Mouse (Mus musculus) midbrain, embryonic 14.5 days (tissue): ENCODE results near the gene Ccdc96. TPM values are rescaled to one million over a fixed set of nuclear protein-coding genes. Genes with fewer than 3 reads are reported as not detected.

Source experiments
- ATAC-seq: fragments of 200-750 bp; cut with Nextera tagmentation; 2 replicates; pipeline ENCODE4 v1.8.0; 2017; ENCODE audit warnings: moderate number of reproducible peaks, moderate library complexity; ENCODE audit not compliant: low FRiP score, low TSS enrichment
- DNase-seq: peaks from one replicate; pipeline ENCODE4 v3.0.0-alpha.2; 2015
- H3K27ac ChIP-seq: fragments of 300-500 bp; sonication (generic); replicated peaks from 2 replicates; pipeline ENCODE4 v1.5.1; 2014; ENCODE audit warnings: mild to moderate bottlenecking, low read depth, low read length, moderate library complexity
- H3K27me3 ChIP-seq: fragments of 300-500 bp; sonication (generic); 2 replicates; pipeline ENCODE4 v1.6.1; 2014; ENCODE audit warnings: low read length, control low read depth, mixed read lengths; ENCODE audit not compliant: control insufficient read depth, insufficient read depth
- H3K36me3 ChIP-seq: fragments of 300-500 bp; sonication (generic); 2 replicates; pipeline ENCODE4 v1.6.1; 2014; ENCODE audit warnings: low read length, control low read depth; ENCODE audit not compliant: control insufficient read depth, insufficient read depth
- H3K4me1 ChIP-seq: fragments of 300-500 bp; sonication (generic); 2 replicates; pipeline ENCODE4 v1.6.1; 2014; ENCODE audit warnings: mild to moderate bottlenecking, antibody characterized with exemption, low read length, control low read depth; ENCODE audit not compliant: control insufficient read depth, insufficient read depth
- H3K4me2 ChIP-seq: fragments of 300-500 bp; sonication (generic); 2 replicates; pipeline ENCODE4 v1.6.1; 2014; ENCODE audit warnings: mild to moderate bottlenecking, low read length, moderate library complexity
- H3K4me3 ChIP-seq: fragments of 300-500 bp; sonication (generic); replicated peaks from 2 replicates; pipeline ENCODE4 v1.5.1; 2014; ENCODE audit warnings: low read depth, low read length
- H3K9ac ChIP-seq: fragments of 300-500 bp; sonication (generic); replicated peaks from 2 replicates; pipeline ENCODE4 v1.6.1; 2014; ENCODE audit warnings: mild to moderate bottlenecking, low read length, moderate library complexity
- H3K9me3 ChIP-seq: fragments of 300-500 bp; sonication (generic); 2 replicates; pipeline ENCODE4 v1.6.1; 2016; ENCODE audit warnings: low read length, control low read depth, mixed read lengths; ENCODE audit not compliant: control insufficient read depth
- WGBS: fragments of 180-500 bp; shearing (Covaris S2); extraction: QIAGEN DNeasy Blood & Tissue Kit; methylation state at CpG from one replicate; pipeline ENCODE4 v1.1.7; 2014; 5-methylcytosine and 5-hydroxymethylcytosine counted together
- polyA plus RNA-seq: library from polyadenylated mRNA; unstranded; fragments of >200 nt; fragmentation: Nextera tagmentation; extraction: Ambion mirVana; gene quantifications from 2 replicates; pipeline ENCODE4 v1.2.1, GENCODE M21; 2014

The Ccdc96 gene
- polyA plus RNA-seq, 1 experiment from 2014 or later: 3.1 TPM

DNA sequence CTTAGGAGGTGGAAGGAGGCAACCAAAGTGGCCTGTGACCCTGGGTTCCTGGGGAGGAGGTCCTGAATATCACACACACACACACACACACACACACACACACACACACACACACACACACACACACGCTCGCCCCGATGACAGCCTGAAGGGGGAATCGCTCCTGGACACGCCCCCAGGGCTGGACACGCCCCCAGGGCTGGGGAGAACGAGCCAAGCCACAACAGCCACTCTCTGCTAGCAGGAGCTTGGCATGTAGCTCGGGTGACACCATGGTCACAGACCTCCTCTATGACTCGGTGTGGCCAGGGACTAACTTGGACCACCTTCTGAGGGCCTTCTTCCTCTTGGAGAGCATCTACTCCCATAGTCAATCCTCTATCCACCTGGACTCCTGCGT, 33.3 kb upstream of the Ccdc96 start:
- H3K27ac ChIP-seq: no peak overlapping the region
- no peaks in the 10 kb centered on the region for H3K36me3 ChIP-seq
- no peak overlapping the region for H3K4me3 ChIP-seq
- no peak overlapping the region for H3K9ac ChIP-seq
- no peaks in the 10 kb centered on the region for H3K27me3 ChIP-seq
- no peak overlapping the region for H3K4me2 ChIP-seq
- 27% methylated on average over 7 of the region's 10 CpGs for WGBS
- no peaks in the 10 kb centered on the region for H3K9me3 ChIP-seq
- DNase-seq: no peak
- ATAC-seq: no peak
- H3K4me1 ChIP-seq: 0 out of 2 replicates have a peak, but pooled peaks cover 3% of the 10 kb centered on the region

DNA sequence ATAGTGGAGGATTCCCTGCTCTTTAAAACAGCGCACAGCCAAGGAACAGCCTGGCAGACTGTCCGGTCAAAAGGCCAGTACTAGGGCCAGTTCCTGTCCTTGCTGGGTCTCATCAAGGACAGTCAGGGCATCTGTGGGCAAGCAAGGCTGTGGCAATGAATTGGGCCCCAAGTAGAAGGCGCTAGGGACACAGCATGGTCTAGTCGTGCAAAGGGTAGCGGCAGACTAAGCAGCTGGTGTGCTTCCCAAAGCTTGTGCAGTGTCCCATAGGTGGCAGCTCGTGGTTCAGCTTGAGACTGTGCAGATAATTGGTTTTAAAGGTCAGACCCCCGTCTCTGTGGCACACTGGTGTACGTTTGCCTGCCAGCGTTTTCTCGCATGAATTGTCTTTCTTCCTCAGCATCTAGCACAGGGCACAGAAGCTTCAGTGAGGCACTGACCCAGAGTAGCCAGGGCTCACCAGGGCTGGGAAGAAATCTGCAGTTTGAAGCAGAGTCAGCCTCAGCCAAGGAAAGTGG, 32.5 kb upstream of the Ccdc96 start:
- Histone ChIP-seq H3K9ac (no peak overlapping the region), H3K4me3 (no peak overlapping the region), H3K27me3 (no peaks in the 10 kb centered on the region), H3K27ac (no peak overlapping the region), H3K36me3 (no peaks in the 10 kb centered on the region), H3K9me3 (no peaks in the 10 kb centered on the region), H3K4me2 (no peak overlapping the region), H3K4me1 (no peaks in the 10 kb centered on the region)
- 63% methylated on average over 10 of the region's 10 CpGs for WGBS
- ATAC-seq (no peak), DNase-seq (no peak)

DNA sequence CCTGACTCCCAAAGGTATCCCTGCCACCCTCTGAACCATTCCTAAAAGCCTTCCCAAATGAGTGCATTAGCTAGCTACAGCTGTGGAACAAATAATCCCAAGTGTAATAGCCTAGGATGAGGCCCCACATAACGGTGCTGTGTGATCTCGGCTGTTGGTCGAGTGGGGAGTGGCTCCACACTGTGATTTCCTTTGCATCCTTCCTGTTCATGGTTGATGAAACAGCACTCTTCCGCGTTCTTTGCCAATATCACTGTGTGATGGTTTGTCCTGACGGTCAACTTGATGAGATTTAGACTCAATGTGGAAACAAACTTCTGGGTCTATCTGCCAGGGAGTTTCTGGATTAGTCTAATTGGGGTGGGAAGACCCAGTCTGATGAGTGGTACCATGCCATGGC, 31.6 kb upstream of the Ccdc96 start:
- Histone ChIP-seq H3K9me3 (no peaks in the 10 kb centered on the region), H3K4me1 (no peaks in the 10 kb centered on the region), H3K27ac (no peak overlapping the region), H3K27me3 (no peaks in the 10 kb centered on the region), H3K36me3 (no peaks in the 10 kb centered on the region), H3K9ac (no peak overlapping the region), H3K4me3 (no peak overlapping the region), H3K4me2 (no peak overlapping the region)
- DNase-seq (no peak), ATAC-seq (no peak)
- WGBS: 81% methylated on average over 6 of the region's 6 CpGs

DNA sequence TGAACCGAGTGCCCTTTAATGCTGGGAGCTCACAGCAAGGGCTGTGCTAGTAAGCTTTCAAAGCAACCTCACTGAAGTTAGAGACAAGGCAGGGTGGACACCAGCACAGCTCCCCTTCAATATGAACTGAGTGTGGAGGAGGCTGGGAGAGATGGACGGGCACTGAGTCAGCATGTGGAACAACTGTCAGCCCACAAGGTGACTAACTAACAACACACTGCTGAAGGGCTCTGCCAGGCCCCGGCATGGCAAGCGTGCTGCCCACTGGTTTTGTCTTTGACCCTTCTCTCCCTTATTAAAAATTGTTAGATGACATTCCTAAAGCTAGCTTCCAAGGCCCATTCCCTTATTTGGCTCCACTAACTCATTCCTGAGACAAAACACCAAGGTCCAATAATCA, 26.7 kb upstream of the Ccdc96 start:
- no peak overlapping the region for H3K4me3 ChIP-seq
- H3K4me2 ChIP-seq: no peak overlapping the region
- no peak for ATAC-seq
- H3K27me3 ChIP-seq: no peaks in the 10 kb centered on the region
- no peaks in the 10 kb centered on the region for H3K36me3 ChIP-seq
- DNase-seq: no peak
- H3K4me1 ChIP-seq: no peaks in the 10 kb centered on the region
- WGBS: 80% methylated on average over 4 of the region's 4 CpGs
- no peaks in the 10 kb centered on the region for H3K9me3 ChIP-seq
- no peak overlapping the region for H3K27ac ChIP-seq
- H3K9ac ChIP-seq: no peak overlapping the region

DNA sequence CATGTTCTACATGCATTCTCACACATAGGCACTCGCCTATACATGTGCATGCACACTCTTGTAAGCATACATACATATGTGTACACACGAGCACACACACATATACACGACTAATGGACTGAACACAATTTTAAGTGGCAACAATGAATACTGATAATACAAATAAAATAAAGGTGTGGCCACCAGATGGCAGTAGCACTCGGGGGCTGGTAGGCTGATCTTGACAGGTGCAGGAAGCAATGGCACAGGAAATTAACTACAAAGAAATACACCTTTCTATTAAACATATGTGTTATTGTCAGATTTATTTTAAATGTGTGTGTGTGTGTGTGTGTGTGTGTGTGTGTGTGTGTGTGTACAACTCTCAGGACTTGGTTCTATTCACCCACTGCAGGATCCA, 25.5 kb upstream of the Ccdc96 start:
- no peak overlapping the region for H3K27ac ChIP-seq
- no peak overlapping the region for H3K4me3 ChIP-seq
- no peaks in the 10 kb centered on the region for H3K9me3 ChIP-seq
- H3K36me3 ChIP-seq: no peaks in the 10 kb centered on the region
- DNase-seq: peak; percentile 75
- no peak overlapping the region for H3K4me2 ChIP-seq
- no peak for ATAC-seq
- no peak overlapping the region for H3K9ac ChIP-seq
- H3K27me3 ChIP-seq: no peaks in the 10 kb centered on the region
- 13% methylated on average over 4 of the region's 4 CpGs for WGBS
- no peaks in the 10 kb centered on the region for H3K4me1 ChIP-seq

DNA sequence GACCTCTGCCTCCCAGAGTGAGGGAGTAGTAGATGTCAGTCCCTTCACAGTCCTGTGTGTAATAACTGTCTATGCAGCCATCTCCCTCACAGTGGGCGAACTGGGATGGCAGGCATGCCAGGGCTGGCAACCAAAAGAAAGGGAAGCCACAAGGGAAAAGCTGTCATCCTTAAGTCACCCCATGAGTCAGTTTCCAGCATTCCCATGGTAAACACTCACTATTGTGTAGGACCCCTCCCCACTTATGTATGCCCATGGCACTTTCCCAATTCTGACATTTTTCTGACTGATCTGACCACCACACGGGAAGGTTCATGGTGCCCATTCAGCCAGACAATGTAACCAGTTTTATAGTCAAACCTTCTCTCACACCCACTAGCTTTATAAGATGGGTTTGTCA, 23.7 kb upstream of the Ccdc96 start:
- no peaks in the 10 kb centered on the region for H3K9me3 ChIP-seq
- no peaks in the 10 kb centered on the region for H3K27me3 ChIP-seq
- ATAC-seq: no peak
- DNase-seq: no peak
- 81% methylated on average over 2 of the region's 2 CpGs for WGBS
- no peak overlapping the region for H3K4me2 ChIP-seq
- no peak overlapping the region for H3K27ac ChIP-seq
- H3K4me3 ChIP-seq: no peak overlapping the region
- H3K4me1 ChIP-seq: peaks cover 3% of the 10 kb centered on the region
- H3K9ac ChIP-seq: no peak overlapping the region
- H3K36me3 ChIP-seq: no peaks in the 10 kb centered on the region

DNA sequence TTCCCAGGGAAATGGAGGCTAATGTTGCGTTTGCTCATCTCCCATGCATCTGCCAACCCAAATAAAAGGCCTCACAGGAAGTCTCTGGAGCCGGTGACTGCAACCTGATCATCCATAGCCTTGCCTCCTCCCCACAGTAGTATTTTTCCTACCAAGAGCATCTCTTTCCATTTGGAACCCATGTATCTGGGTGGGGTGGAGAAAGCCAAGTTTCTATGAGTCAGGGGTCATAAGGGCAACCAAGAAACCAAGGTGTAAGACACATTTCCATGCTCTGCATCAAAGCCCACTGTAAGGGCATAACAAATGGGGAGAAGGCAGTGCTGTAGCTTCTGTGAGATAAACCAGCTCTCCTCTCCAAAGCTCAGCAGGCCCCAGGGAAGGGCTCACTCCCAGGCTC, 23.2 kb upstream of the Ccdc96 start:
- no peak overlapping the region for H3K9ac ChIP-seq
- WGBS: 77% methylated on average over 2 of the region's 2 CpGs
- DNase-seq (no peak), ATAC-seq (no peak)
- H3K4me2 ChIP-seq: no peak overlapping the region
- H3K36me3 ChIP-seq: no peaks in the 10 kb centered on the region
- H3K27me3 ChIP-seq: no peaks in the 10 kb centered on the region
- no peak overlapping the region for H3K4me3 ChIP-seq
- H3K4me1 ChIP-seq: peaks cover 8% of the 10 kb centered on the region
- no peaks in the 10 kb centered on the region for H3K9me3 ChIP-seq
- H3K27ac ChIP-seq: no peak overlapping the region

DNA sequence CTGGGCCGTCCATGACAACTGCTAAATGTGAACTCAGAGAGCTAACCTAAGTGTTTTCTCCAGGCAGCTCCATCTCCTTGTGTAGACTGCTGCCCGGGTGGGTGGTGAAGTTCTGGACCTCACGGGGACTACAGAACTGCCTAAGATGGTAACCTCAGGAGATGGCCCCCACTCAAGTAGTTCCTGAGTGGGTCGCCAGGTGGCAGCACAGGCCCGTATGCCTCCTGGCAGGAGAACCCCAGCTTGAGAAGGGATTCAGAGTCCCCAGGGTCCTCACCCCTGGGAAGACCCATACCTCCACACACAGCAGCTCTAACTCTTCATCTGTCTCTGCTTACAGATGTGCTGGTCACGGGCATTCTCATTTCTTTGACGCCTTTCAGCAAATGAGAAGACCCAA, 21.6 kb upstream of the Ccdc96 start:
- Histone ChIP-seq H3K36me3 (no peaks in the 10 kb centered on the region), H3K4me1 (peaks cover 8% of the 10 kb centered on the region), H3K9me3 (no peaks in the 10 kb centered on the region), H3K27me3 (no peaks in the 10 kb centered on the region), H3K4me3 (no peak overlapping the region), H3K4me2 (no peak overlapping the region), H3K9ac (no peak overlapping the region), H3K27ac (no peak overlapping the region)
- ATAC-seq (no peak), DNase-seq (peak; percentile 76)
- WGBS: 16% methylated on average over 7 of the region's 7 CpGs

DNA sequence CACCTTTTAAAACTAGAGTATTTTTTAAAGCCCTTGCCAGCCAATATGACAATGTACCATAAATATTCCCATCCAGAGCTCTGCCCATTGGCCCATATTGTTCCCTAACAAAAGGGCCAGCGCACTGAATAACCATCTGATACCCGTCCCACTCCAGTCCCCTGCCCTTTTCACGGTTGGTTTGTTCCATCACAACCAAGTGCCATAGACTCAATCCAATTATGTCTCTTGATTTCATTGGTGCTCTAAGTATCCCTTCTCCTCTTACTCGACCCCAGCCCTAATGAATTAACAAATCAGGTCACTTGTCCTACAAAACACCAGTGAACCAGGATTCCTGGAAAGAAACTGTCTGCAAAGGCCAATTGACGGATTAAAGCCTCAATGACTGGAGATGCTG, 21.0 kb upstream of the Ccdc96 start:
- Histone ChIP-seq H3K4me1 (peaks cover 8% of the 10 kb centered on the region), H3K27ac (no peak overlapping the region)
- 11% methylated on average over 5 of the region's 5 CpGs for WGBS

More for the DNA sequence above, 21.0 kb upstream of the Ccdc96 start:
- ATAC-seq (no peak), DNase-seq (no peak)
- no peak overlapping the region for H3K4me2 ChIP-seq
- H3K27me3 ChIP-seq: no peaks in the 10 kb centered on the region
- H3K9me3 ChIP-seq: no peaks in the 10 kb centered on the region
- H3K36me3 ChIP-seq: 0 out of 2 replicates have a peak, but pooled peaks cover 3% of the 10 kb centered on the region
- no peak overlapping the region for H3K9ac ChIP-seq
- H3K4me3 ChIP-seq: no peak overlapping the region
